Mouse (Mus musculus) midbrain, embryonic 10.5 days (tissue): ENCODE measurements around the gene Ngfr. TPM values are rescaled to one million over a fixed set of nuclear protein-coding genes. Genes with fewer than 3 reads are reported as not detected.
A peak's percentile ranks its signal among the peaks of the same experiment; 100 is the strongest.

Experiments used
- DNase-seq: peaks from one replicate; pipeline ENCODE4 v3.0.0-alpha.2; 2017; ENCODE audit warnings: low spot score
- H3K27ac ChIP-seq: fragments of 300-500 bp; sonication (generic); replicated peaks from 2 replicates; pipeline ENCODE4 v1.5.1; 2016; ENCODE audit warnings: mild to moderate bottlenecking
- H3K27me3 ChIP-seq: fragments of 300-500 bp; sonication (generic); 2 replicates; pipeline ENCODE4 v1.6.1; 2016; ENCODE audit warnings: low read depth, mild to moderate bottlenecking; ENCODE audit not compliant: poor library complexity, severe bottlenecking
- H3K36me3 ChIP-seq: fragments of 300-500 bp; sonication (generic); 2 replicates; pipeline ENCODE4 v1.6.1; 2016; ENCODE audit warnings: mild to moderate bottlenecking, moderate library complexity
- H3K4me1 ChIP-seq: fragments of 300-500 bp; sonication (generic); 2 replicates; pipeline ENCODE4 v1.6.1; 2016
- H3K4me3 ChIP-seq: fragments of 300-500 bp; sonication (generic); 2 replicates; pipeline ENCODE4 v1.5.1; 2016; ENCODE audit warnings: mild to moderate bottlenecking, moderate library complexity
- H3K9me3 ChIP-seq: fragments of 300-500 bp; sonication (generic); replicated peaks from 2 replicates; pipeline ENCODE4 v1.6.1; 2016; ENCODE audit warnings: mild to moderate bottlenecking
- WGBS: fragments of 180-500 bp; shearing (Covaris S2); methylation state at CpG from one replicate; pipeline ENCODE4 v1.1.7; 2016; 5-methylcytosine and 5-hydroxymethylcytosine counted together
- polyA plus RNA-seq: library from polyadenylated mRNA; unstranded; fragments of >200 nt; fragmentation: Nextera tagmentation; extraction: Ambion mirVana; gene quantifications from 2 replicates; pipeline ENCODE4 v1.2.1, GENCODE M21; 2016

The Ngfr gene
- polyA plus RNA-seq, 1 experiment from 2014 or later = 17.9 TPM

DNA sequence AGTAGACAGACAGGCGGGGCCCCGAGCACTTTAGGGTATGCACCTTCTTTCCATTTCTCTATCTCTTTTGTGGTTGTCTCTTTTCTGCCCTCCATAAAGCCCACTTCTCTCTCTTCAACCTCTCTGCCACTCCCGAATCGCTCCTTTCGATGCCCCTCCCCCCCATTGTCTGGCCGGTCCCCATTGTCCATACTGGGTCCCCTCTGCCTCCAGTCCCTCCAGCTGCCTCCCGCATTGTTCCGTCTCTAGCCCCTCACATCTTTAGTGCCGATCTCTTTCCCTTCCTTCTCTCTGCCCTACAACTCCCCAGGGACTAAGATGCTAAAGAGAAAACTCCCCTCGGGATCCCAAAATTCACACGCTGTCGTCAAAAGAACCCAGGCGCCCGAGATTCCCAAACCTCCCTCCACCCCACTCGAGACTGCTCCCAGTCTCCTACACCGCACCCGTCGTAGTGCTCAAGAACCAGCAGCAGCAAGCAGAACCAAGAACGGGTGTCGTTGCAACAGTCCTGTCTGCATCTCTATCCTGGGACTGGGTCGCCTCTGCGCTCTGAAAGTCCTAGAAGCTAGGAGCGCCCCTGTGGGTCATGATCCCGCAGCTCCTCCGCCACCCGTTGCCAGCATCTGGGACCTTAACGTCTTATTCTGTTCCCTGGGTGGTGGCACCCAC is 648 bp downstream of the Ngfr start:
- H3K27ac ChIP-seq = peak overlapping the region; percentile 77
- H3K27me3 ChIP-seq = peaks cover 100% of the 10 kb centered on the region
- H3K4me3 ChIP-seq = peak overlapping the region; percentile 59
- no peaks in the 10 kb centered on the region for H3K36me3 ChIP-seq
- WGBS = under 1% methylated on average over 27 of the region's 27 CpGs
- peaks cover 43% of the 10 kb centered on the region for H3K4me1 ChIP-seq
- no peaks in the 10 kb centered on the region for H3K9me3 ChIP-seq
- DNase-seq = peak; percentile 59

DNA sequence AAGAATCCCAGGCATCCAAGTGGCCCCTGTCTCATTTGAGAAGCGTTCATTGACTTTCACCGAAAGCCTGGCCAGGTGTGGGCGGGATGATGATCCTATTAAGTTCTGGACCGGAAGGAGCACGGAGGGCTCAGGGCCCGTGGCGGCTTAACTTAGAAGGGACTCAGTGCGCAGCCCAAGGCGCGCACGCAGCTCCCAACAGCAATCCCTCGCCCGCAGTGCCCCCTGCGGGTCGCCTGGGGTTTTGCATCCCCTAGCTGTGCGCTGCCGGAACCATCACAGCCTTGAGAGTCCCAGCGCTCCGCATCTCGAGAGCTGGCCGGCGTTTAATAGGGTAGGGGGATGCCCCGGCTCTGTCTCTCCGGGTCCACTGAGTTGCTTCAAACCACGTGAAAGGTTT is 1.4 kb downstream of the Ngfr start:
- no peaks in the 10 kb centered on the region for H3K9me3 ChIP-seq
- DNase-seq = peak; percentile 93
- H3K4me1 ChIP-seq = peaks cover 49% of the 10 kb centered on the region
- no peaks in the 10 kb centered on the region for H3K36me3 ChIP-seq
- H3K4me3 ChIP-seq = peak overlapping the region; percentile 59
- WGBS = under 1% methylated on average over 25 of the region's 25 CpGs
- H3K27ac ChIP-seq = peak overlapping the region; percentile 77
- H3K27me3 ChIP-seq = peaks cover 100% of the 10 kb centered on the region

DNA sequence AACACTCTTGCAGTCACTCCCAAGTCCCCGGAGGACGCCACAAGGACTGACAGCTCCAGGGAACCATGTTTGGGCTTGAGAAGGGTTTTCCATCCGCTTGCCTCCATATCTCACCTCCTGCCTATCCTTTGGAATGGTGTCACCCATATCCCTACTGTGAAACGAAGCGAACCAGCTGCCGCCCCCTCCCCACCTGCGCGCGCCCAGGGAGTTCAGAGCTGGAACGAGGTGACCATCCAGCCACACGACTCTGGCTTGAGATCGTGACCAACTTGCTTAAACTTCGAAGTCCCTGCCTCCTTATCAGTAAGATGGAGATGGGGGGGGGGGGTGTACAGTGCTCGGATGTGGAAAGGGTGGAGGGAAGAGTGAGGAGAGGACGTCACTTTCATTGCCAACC is 1.9 kb downstream of the Ngfr start:
- no peak for DNase-seq
- no peaks in the 10 kb centered on the region for H3K36me3 ChIP-seq
- 2% methylated on average over 15 of the region's 15 CpGs for WGBS
- no peaks in the 10 kb centered on the region for H3K9me3 ChIP-seq
- H3K27ac ChIP-seq = no peak overlapping the region
- H3K4me3 ChIP-seq = peak overlapping the region; percentile 59
- H3K27me3 ChIP-seq = peaks cover 100% of the 10 kb centered on the region
- peaks cover 53% of the 10 kb centered on the region for H3K4me1 ChIP-seq

DNA sequence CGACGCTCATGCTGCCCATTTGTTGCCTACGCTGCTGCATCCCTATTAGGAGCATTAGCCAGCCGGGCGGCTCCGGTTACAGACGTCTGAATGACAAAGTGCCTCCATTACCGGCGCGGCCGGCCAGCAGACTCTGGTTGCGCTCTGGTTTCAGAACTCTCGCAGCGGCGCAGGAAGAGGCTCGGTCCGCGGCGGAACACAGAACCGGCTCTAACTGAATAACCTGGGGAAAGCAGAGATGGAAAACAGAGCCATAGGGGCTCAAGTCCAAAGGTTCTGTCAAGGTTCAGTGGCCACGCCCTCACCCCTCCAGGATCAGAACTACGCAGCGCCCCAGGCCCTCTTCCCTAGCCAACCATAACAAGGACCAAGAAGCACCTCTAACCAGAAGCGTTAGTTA is 2.3 kb downstream of the Ngfr start:
- Histone ChIP-seq H3K27me3 (peaks cover 100% of the 10 kb centered on the region), H3K9me3 (no peaks in the 10 kb centered on the region), H3K4me3 (peak overlapping the region; percentile 59), H3K4me1 (peaks cover 57% of the 10 kb centered on the region), H3K36me3 (no peaks in the 10 kb centered on the region), H3K27ac (no peak overlapping the region)
- DNase-seq = peak; percentile 65
- WGBS = under 1% methylated on average over 24 of the region's 24 CpGs

DNA sequence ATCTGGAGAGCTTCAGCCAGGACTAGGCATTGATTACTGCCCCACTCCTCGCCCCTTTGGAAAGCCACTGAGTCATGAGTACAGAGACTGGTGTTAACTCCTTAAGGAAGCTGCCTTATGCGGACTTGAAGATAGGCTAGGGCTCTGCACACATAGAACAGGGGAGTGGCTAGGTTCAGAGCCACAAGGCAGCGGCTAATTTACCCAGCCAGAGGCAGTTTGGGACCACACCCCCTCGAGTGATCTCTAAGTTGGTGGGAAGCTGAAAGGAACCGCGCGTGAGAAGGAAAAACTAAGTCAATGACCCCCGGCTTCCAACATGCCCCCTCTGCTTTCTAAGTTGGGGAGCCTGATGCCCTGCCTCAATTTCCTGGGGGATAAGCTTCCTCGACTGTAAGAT is 2.9 kb downstream of the Ngfr start:
- 11% methylated on average over 9 of the region's 9 CpGs for WGBS
- no peak overlapping the region for H3K27ac ChIP-seq
- no peak for DNase-seq
- H3K4me1 ChIP-seq = peaks cover 62% of the 10 kb centered on the region
- H3K9me3 ChIP-seq = no peaks in the 10 kb centered on the region
- peaks cover 100% of the 10 kb centered on the region for H3K27me3 ChIP-seq
- no peaks in the 10 kb centered on the region for H3K36me3 ChIP-seq
- H3K4me3 ChIP-seq = peak overlapping the region; percentile 59

DNA sequence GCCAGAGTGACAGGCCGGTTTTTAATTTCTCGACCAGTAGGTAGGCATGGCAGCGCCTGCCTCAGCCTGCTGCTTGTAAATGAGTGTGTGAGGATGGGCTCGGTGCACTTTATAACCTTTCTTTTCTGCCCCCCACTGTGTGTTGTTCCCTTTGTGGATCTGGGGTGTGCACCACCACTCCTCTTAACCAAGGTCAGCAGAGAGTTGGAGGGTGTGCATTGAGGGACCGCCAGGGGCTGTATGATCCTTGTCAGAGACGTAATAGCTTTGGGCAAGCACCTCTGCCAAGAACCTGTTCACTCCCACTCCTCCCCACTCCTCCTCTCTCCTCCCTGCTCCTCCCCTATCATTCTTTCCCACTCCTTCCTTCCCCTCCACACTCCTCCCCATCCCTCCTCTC is 4.1 kb downstream of the Ngfr start:
- Histone ChIP-seq H3K4me3 (no peak overlapping the region), H3K36me3 (no peaks in the 10 kb centered on the region), H3K27ac (no peak overlapping the region), H3K9me3 (no peaks in the 10 kb centered on the region), H3K4me1 (peaks cover 68% of the 10 kb centered on the region), H3K27me3 (peaks cover 100% of the 10 kb centered on the region)
- DNase-seq = no peak
- WGBS = 64% methylated on average over 6 of the region's 6 CpGs

DNA sequence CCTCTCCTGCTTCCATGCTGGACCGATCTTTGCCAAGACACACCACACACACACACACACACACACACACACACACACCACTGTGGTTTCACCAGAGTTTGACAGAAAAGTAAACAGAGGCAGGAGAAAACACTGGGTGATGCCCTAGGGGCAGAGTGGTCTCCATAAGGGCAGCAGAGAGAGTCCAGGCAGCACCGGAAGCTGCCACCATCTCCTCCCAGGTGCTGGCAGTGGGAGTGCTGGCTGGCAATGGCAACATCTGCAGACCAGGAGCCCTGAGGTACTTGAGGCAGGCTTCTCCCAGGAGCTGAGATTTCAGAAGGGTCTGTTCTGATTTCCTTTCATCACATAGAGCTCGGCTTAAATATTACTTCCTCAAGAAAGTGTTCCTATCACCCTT is 5.3 kb downstream of the Ngfr start:
- Histone ChIP-seq H3K4me1 (peaks cover 66% of the 10 kb centered on the region), H3K27me3 (peaks cover 100% of the 10 kb centered on the region), H3K36me3 (no peaks in the 10 kb centered on the region), H3K27ac (no peak overlapping the region), H3K4me3 (no peak overlapping the region), H3K9me3 (no peaks in the 10 kb centered on the region)
- WGBS = 68% methylated on average over 3 of the region's 3 CpGs
- no peak for DNase-seq

DNA sequence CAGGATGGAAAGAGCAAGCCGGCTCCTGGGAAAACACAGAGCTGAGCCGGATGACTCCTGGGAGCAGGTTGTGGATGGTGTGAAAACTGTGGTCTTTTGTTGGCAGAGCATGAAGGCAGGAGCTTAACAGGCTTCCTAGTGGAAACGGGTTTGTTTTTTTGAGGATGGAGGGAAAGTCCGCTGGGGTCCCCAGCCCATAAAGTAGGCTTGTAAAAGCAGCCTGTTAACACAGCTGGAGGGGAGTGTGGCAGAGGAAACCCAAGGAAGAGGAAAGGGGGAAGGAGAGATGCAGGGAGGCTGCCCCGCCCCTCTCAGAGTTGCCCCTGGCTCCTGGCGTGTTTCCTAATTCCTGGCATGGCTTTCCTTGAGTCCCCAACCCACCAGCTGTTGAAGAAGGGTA is 8.1 kb downstream of the Ngfr start:
- no peak overlapping the region for H3K27ac ChIP-seq
- no peak for DNase-seq
- WGBS = 24% methylated on average over 6 of the region's 6 CpGs
- H3K4me1 ChIP-seq = peaks cover 45% of the 10 kb centered on the region
- peaks cover 98% of the 10 kb centered on the region for H3K27me3 ChIP-seq
- H3K4me3 ChIP-seq = no peak overlapping the region
- H3K36me3 ChIP-seq = no peaks in the 10 kb centered on the region
- no peaks in the 10 kb centered on the region for H3K9me3 ChIP-seq

DNA sequence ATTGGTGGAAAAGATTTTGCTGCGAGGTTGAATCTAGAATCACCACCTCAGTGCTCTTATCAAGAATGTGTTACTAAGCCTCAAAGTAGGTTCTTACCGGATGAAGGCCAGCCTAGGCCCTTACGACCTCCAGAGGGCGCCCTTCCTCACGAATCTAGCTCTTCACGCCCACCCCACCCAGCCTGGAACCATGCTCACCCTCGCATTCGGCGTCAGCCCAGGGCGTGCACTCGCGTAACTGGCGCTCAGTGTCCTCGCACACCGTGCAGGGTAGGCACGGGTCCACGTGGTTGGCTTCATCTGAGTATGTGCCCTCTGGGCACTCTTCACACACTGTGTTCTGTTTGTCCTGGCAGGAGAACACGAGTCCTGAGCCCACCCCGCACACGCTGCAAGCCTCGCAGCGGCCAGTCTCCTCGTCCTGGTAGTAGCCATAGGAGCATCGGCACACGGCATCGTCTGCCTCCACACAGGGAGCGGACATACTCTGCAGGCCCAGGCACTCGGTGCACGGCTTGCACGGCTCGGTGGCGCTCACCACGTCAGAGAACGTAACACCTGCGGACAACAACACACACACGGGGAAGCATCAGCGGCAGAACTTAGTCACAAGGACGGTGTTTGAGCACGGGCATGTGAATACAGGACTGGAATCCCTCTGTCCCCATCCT is 9.6 kb downstream of the Ngfr start:
- no peak overlapping the region for H3K27ac ChIP-seq
- peaks cover 3% of the 10 kb centered on the region; the same call in 1 of the 2 replicates for H3K36me3 ChIP-seq
- H3K4me3 ChIP-seq = peak overlapping the region; percentile 49
- peaks cover 44% of the 10 kb centered on the region for H3K4me1 ChIP-seq
- WGBS = 6% methylated on average over 39 of the region's 39 CpGs
- H3K27me3 ChIP-seq = peaks cover 83% of the 10 kb centered on the region
- H3K9me3 ChIP-seq = no peaks in the 10 kb centered on the region
- DNase-seq = peak; percentile 78

DNA sequence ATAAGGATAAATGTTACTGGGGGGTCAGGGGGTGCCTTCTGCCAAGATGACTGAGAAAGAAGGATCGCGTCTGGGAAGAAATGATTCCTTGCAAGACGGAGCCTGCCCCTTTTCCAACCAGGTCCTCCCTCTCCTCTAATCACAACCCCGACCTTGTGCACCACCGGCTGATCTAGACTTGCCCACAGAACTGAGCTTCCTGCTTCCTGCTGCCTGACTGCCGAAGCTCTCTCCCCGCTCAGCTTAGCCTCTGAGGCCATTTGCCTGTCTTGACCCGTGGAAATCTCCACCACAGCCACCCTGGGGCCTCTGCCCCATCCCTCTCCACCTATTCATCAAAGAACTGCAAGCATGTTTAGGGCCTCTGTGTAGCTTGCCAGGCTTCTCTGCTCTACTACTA is 11.2 kb downstream of the Ngfr start:
- no peak overlapping the region for H3K27ac ChIP-seq
- peaks cover 78% of the 10 kb centered on the region for H3K27me3 ChIP-seq
- H3K36me3 ChIP-seq = peaks cover 3% of the 10 kb centered on the region; the same call in 1 of the 2 replicates
- 72% methylated on average over 8 of the region's 8 CpGs for WGBS
- H3K4me3 ChIP-seq = no peak overlapping the region
- H3K9me3 ChIP-seq = no peaks in the 10 kb centered on the region
- peaks cover 47% of the 10 kb centered on the region for H3K4me1 ChIP-seq
- DNase-seq = no peak

DNA sequence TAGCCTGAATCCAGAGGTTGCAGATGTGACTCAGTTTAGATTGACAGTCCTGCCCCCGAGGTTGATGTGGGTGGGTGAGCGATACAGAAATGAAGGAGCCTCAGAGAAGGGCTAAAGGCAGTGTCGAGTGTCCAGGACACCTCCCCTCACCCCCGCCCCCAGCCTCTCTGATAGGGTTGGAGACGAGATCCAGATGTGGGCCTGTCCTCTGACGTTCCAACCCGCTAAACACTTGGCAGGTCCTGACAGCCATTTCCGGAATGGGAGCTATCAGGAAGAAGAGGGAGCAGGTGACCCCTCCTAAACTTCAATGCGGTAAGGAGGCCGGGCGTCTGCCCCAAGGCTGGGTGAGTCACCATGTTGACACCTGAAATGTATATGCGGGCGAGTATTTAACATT is 11.7 kb downstream of the Ngfr start:
- DNase-seq = no peak
- Histone ChIP-seq H3K27me3 (peaks cover 78% of the 10 kb centered on the region), H3K27ac (no peak overlapping the region), H3K9me3 (no peaks in the 10 kb centered on the region), H3K4me3 (no peak overlapping the region), H3K4me1 (peaks cover 48% of the 10 kb centered on the region), H3K36me3 (peaks cover 3% of the 10 kb centered on the region; the same call in 1 of the 2 replicates)
- WGBS = 70% methylated on average over 13 of the region's 13 CpGs

DNA sequence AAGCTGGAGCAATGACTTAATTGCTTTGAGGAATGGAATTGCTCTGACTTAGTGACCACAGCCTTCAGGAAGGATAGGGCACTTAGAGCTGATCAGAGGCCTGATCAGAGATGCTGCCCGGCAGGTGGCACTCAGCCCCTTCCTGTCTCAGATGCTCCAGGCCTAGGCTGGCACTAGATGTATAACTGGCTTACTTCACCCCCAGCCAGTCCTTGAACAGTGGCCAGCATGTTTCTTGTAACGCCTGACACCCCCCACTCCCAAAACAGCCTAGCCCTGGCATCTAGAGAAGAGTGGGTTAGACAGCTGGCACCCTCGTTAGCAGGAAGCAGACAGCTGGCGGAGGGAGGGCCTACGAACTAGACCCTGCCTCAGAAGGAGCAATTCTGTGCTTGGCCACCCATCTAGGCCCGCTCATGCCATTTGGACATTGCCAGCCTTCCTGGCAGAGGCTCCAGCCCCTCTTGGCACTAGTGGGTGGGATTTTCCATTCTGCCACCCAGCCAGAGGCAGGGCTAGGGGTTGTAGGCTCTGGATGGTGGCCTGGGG is 12.7 kb downstream of the Ngfr start:
- no peak overlapping the region for H3K27ac ChIP-seq

DNA sequence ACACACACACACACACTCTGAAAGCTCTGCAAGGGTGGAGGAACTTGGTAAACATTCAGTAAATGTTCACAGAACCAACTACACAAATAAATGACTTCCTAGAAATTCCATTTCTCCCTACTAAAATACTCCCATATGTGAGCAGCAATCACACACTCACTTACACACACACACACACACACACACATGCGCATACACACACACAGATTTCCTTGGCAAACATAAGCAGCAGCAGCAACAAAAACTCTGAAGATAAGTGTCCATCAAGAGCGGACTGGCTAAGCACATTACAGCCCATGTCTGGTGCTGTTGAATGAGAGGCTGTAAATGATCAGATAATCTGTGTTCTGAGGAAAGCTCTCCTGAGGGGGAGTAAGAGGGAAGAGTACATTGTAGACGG is 15.3 kb downstream of the Ngfr start:
- H3K27ac ChIP-seq = no peak overlapping the region
- 82% methylated on average over 3 of the region's 3 CpGs for WGBS
- peaks cover 54% of the 10 kb centered on the region for H3K27me3 ChIP-seq
- no peak overlapping the region for H3K4me3 ChIP-seq
- H3K36me3 ChIP-seq = peaks cover 3% of the 10 kb centered on the region; the same call in 1 of the 2 replicates
- H3K4me1 ChIP-seq = peaks cover 38% of the 10 kb centered on the region
- DNase-seq = no peak
- no peaks in the 10 kb centered on the region for H3K9me3 ChIP-seq

More for the DNA sequence above, 12.7 kb downstream of the Ngfr start:
- no peak for DNase-seq
- H3K4me1 ChIP-seq = peaks cover 44% of the 10 kb centered on the region
- 89% methylated on average over 6 of the region's 6 CpGs for WGBS
- peaks cover 3% of the 10 kb centered on the region; the same call in 1 of the 2 replicates for H3K36me3 ChIP-seq
- no peaks in the 10 kb centered on the region for H3K9me3 ChIP-seq
- no peak overlapping the region for H3K4me3 ChIP-seq
- H3K27me3 ChIP-seq = peaks cover 78% of the 10 kb centered on the region
